Mouse (Mus musculus) heart, postnatal 10 days (tissue): ENCODE measurements around the gene Itprid2. TPM values are rescaled to one million over a fixed set of nuclear protein-coding genes. Genes with fewer than 3 reads are reported as not detected.
A peak's percentile ranks its signal among the peaks of the same experiment; 100 is the strongest.

ENCODE experiments used
- DNase-seq, 2 experiments: peaks; one replicate each; pipeline ENCODE4 v3.0.0; 2021
- intact Hi-C: fragments of 180-260 bp; cut with DNase I; formaldehyde crosslinking; loops from one replicate; pipeline ENCODE4 v1.15.1; 2025
- total RNA-seq, 2 experiments: library from RNA; stranded (reverse); gene quantifications; 2 replicates each; pipeline ENCODE4 v1.2.3; 2021

The Itprid2 gene
- total RNA-seq, 2 experiments from 2014 or later: 27.1 to 28.4 TPM

GRCm38 (mm10) chr2:79698166-79698565, 63.0 kb downstream of the Itprid2 start:
- no peak for DNase-seq
- intact Hi-C loops: no loop called here

- intact Hi-C loops: no loop called here
- no peak for DNase-seq
These were observed 69.6 kb downstream of the Itprid2 start for GRCm38 (mm10) chr2:79704773-79705172.

- intact Hi-C loops: no loop called here
- no peak for DNase-seq
These were observed 72.4 kb downstream of the Itprid2 start, which contains the start of gene Ppp1r1c for GRCm38 (mm10) chr2:79707575-79707974. Ppp1r1c (plus strand) TSS chr2:79707780.

GRCm38 (mm10) chr2:79713662-79714091, 78.5 kb downstream of the Itprid2 start:
- intact Hi-C loops: no loop called here
- DNase-seq: peak; percentile 7 to 13

GRCm38 (mm10) chr2:79714745-79715144, 79.6 kb downstream of the Itprid2 start:
- intact Hi-C loops: no loop called here
- DNase-seq: no peak

GRCm38 (mm10) chr2:79715925-79716324, 80.8 kb downstream of the Itprid2 start:
- no peak for DNase-seq

GRCm38 (mm10) chr2:79717846-79718245, 82.7 kb downstream of the Itprid2 start:
- intact Hi-C loops: no loop called here
- no peak for DNase-seq

More at GRCm38 (mm10) chr2:79715925-79716324, 80.8 kb downstream of the Itprid2 start:
- intact Hi-C loops: no loop called here

GRCm38 (mm10) chr2:79722415-79722814, 87.3 kb downstream of the Itprid2 start:
- intact Hi-C loops: no loop called here

More at GRCm38 (mm10) chr2:79722415-79722814, 87.3 kb downstream of the Itprid2 start:
- no peak for DNase-seq

Other genes with a start within 250 kb of the Itprid2 start
- not detected for gene Neurod1, start 178.6 kb upstream of the Itprid2 start, total RNA-seq
- gene Cerkl, start 178.6 kb upstream of the Itprid2 start, total RNA-seq: 1 to 10 TPM; 1.2 to 1.5 TPM
- under 1 TPM in 1 of 2 experiments, not detected in 1; 0.38 TPM for gene Ppp1r1c, start 72.4 kb downstream of the Itprid2 start, total RNA-seq